Comparison of ENCODE assay signal across 20 mouse cellular contexts in genomic region chr12:116927115-116927514, GRCm38 (mm10).
DNase-seq lines count a peak whose midpoint lies in the region; ATAC-seq and TF ChIP-seq lines count a peak whose summit lies in the region.
"Had no signal": no experiment of that assay in that cellular context is flagged by ENCODE, and none has a peak within 500 bp of the region (broad histone marks: within the 10 kb centered on the region; RNA-seq: fewer than 3 reads in every experiment).

No protein-coding gene starts in this region.

- no peak overlapping the region for H3K9ac ChIP-seq in forebrain, embryonic 13.5 days
- no peak overlapping the region for H3K9ac ChIP-seq in hindbrain, postnatal 0 days (replicated peaks; ENCODE audit: low read length)
- no peak overlapping the region for H3K9ac ChIP-seq in midbrain, postnatal 0 days (replicated peaks; ENCODE audit: low read length, poor library complexity, severe bottlenecking)
- H3K9ac ChIP-seq in kidney, embryonic 16.5 days (replicated peaks; ENCODE audit: low read length) = no peak overlapping the region
- H3K9ac ChIP-seq: lung, embryonic 14.5 days; stomach, embryonic 15.5 days had no signal

- no peak overlapping the region for H3K4me2 ChIP-seq in forebrain, embryonic 13.5 days
- H3K4me2 ChIP-seq in hindbrain, postnatal 0 days (ENCODE audit: low read depth, low read length) = no peak overlapping the region
- H3K4me2 ChIP-seq in midbrain, postnatal 0 days (ENCODE audit: low read depth, low read length, poor library complexity, severe bottlenecking) = no peak overlapping the region
- H3K4me2 ChIP-seq in kidney, embryonic 16.5 days (replicated peaks; ENCODE audit: low read depth, low read length) = no peak overlapping the region
- H3K4me2 ChIP-seq: heart, embryonic 11.5 days; liver, embryonic 11.5 days; lung, embryonic 14.5 days; stomach, embryonic 15.5 days had no signal

- no peaks in the 10 kb centered on the region for H3K36me3 ChIP-seq in forebrain, embryonic 13.5 days (ENCODE audit: poor library complexity, severe bottlenecking)
- H3K36me3 ChIP-seq in hindbrain, postnatal 0 days (ENCODE audit: insufficient read depth, low read length) = no peaks in the 10 kb centered on the region
- H3K36me3 ChIP-seq in midbrain, postnatal 0 days (ENCODE audit: insufficient read depth, low read length) = no peaks in the 10 kb centered on the region
- no peaks in the 10 kb centered on the region for H3K36me3 ChIP-seq in kidney, embryonic 16.5 days (ENCODE audit: insufficient read depth, low read length)
- H3K36me3 ChIP-seq: G1E; stomach, embryonic 15.5 days had no signal

- peak; percentile 14 for DNase-seq in embryo, embryonic 10.5 days (ENCODE audit: low spot score)
- no peak for DNase-seq in embryo, embryonic 10 days (ENCODE audit: low spot score)
- DNase-seq in hindbrain, postnatal 0 days (ENCODE audit: low spot score) = peak; percentile 18
- no peak for DNase-seq in midbrain, postnatal 0 days (ENCODE audit: low spot score)
- no peak for DNase-seq in thymus, postnatal 25 days
- DNase-seq in lung, postnatal 14 days = no peak
- DNase-seq: cerebellum, adult 9-11 months; embryo, embryonic 11 days; gastrocnemius, postnatal 25 days; heart, postnatal 14 days; layer of hippocampus, postnatal 36 days; lung, embryonic 14.5 days; thymus, adult 2 months had no signal

- TF ChIP-seq CTCF in hindbrain, postnatal 0 days (IDR thresholded peaks at IDR 0.05; ENCODE audit: low read depth) = no peak
- TF ChIP-seq CTCF in midbrain, postnatal 0 days (IDR thresholded peaks at IDR 0.05) = no peak

- peak overlapping the region; percentile 21 for H3K27ac ChIP-seq in forebrain, embryonic 13.5 days
- H3K27ac ChIP-seq in hindbrain, postnatal 0 days = peak overlapping the region; percentile 51; the same call in 1 of the 2 replicates
- H3K27ac ChIP-seq in midbrain, postnatal 0 days (ENCODE audit: low read depth, low read length) = peak overlapping the region; percentile 60
- H3K27ac ChIP-seq in kidney, embryonic 16.5 days (ENCODE audit: low read length) = no peak overlapping the region
- H3K27ac ChIP-seq: stomach, embryonic 15.5 days had no signal

- peak; percentile 57 for ATAC-seq in forebrain, embryonic 13.5 days
- ATAC-seq in hindbrain, postnatal 0 days = no peak
- peak; percentile 72 for ATAC-seq in midbrain, postnatal 0 days (ENCODE audit: low FRiP score)
- no peak for ATAC-seq in kidney, embryonic 16.5 days (ENCODE audit: low FRiP score, low TSS enrichment)
- ATAC-seq: CD4-positive, CD25-positive, alpha-beta regulatory T cell, adult 4 months had no signal

- H3K27me3 ChIP-seq in forebrain, embryonic 13.5 days = peaks cover 51% of the 10 kb centered on the region
- H3K27me3 ChIP-seq in hindbrain, postnatal 0 days (ENCODE audit: insufficient read depth, low read length) = no peaks in the 10 kb centered on the region
- H3K27me3 ChIP-seq in midbrain, postnatal 0 days (ENCODE audit: insufficient read depth, low read length) = no peaks in the 10 kb centered on the region
- no peaks in the 10 kb centered on the region for H3K27me3 ChIP-seq in kidney, embryonic 16.5 days (ENCODE audit: insufficient read depth, low read length)
- H3K27me3 ChIP-seq: stomach, embryonic 15.5 days had no signal

- peaks cover 9% of the 10 kb centered on the region for H3K4me1 ChIP-seq in forebrain, embryonic 13.5 days
- H3K4me1 ChIP-seq in hindbrain, postnatal 0 days (ENCODE audit: insufficient read depth, low read length) = 0 out of 2 replicates have a peak, but pooled peaks cover 7% of the 10 kb centered on the region
- peaks cover 9% of the 10 kb centered on the region; the same call in 1 of the 2 replicates for H3K4me1 ChIP-seq in midbrain, postnatal 0 days (ENCODE audit: insufficient read depth, low read length)
- H3K4me1 ChIP-seq in kidney, embryonic 16.5 days (ENCODE audit: insufficient read depth, low read length) = no peaks in the 10 kb centered on the region
- H3K4me1 ChIP-seq: stomach, embryonic 15.5 days had no signal

- WGBS in forebrain, embryonic 13.5 days = 16% methylated on average over 5 of the region's 5 CpGs
- 35% methylated on average over 5 of the region's 5 CpGs for WGBS in hindbrain, postnatal 0 days
- 8% methylated on average over 5 of the region's 5 CpGs for WGBS in midbrain, postnatal 0 days
- WGBS in kidney, embryonic 16.5 days = 66% methylated on average over 5 of the region's 5 CpGs

- H3K9me3 ChIP-seq in forebrain, embryonic 13.5 days (replicated peaks) = no peaks in the 10 kb centered on the region
- H3K9me3 ChIP-seq in hindbrain, postnatal 0 days (ENCODE audit: low read length) = no peaks in the 10 kb centered on the region
- no peaks in the 10 kb centered on the region for H3K9me3 ChIP-seq in midbrain, postnatal 0 days (ENCODE audit: low read length)
- H3K9me3 ChIP-seq in kidney, embryonic 16.5 days (ENCODE audit: low read length) = no peaks in the 10 kb centered on the region
- H3K9me3 ChIP-seq: stomach, embryonic 15.5 days had no signal

- H3K4me3 ChIP-seq in forebrain, embryonic 13.5 days = no peak overlapping the region
- no peak overlapping the region for H3K4me3 ChIP-seq in hindbrain, postnatal 0 days (ENCODE audit: low read length)
- no peak overlapping the region for H3K4me3 ChIP-seq in midbrain, postnatal 0 days (ENCODE audit: low read depth, low read length)
- H3K4me3 ChIP-seq in kidney, embryonic 16.5 days (ENCODE audit: low read length) = no peak overlapping the region
- H3K4me3 ChIP-seq: stomach, embryonic 15.5 days had no signal

Comparison
In these comparisons a context has a peak if more than half of its experiments do, and no peak if none do; other contexts are left out.
1. DNase-seq: peak in embryo, embryonic 10.5 days (single experiment) and hindbrain, postnatal 0 days (single experiment); none in embryo, embryonic 10 days (single experiment), midbrain, postnatal 0 days (single experiment), thymus, postnatal 25 days (single experiment) and lung, postnatal 14 days (single experiment).
2. ATAC-seq: peak in forebrain, embryonic 13.5 days (single experiment) and midbrain, postnatal 0 days (single experiment); none in hindbrain, postnatal 0 days (single experiment) and kidney, embryonic 16.5 days (single experiment).